Mouse (Mus musculus) olfactory bulb, adult 2 months (tissue): ENCODE results near the gene Gm42791. TPM values are rescaled to one million over a fixed set of nuclear protein-coding genes. Genes with fewer than 3 reads are reported as not detected.
A peak's percentile ranks its signal among the peaks of the same experiment; 100 is the strongest.

Experiments used
- H3K27ac ChIP-seq: fragments of 200-500 bp; 2 replicates; pipeline ENCODE4 v1.5.1; 2012; ENCODE audit warnings: low read depth, low read length; ENCODE audit not compliant: insufficient read depth
- H3K4me1 ChIP-seq: fragments of 200-500 bp; 2 replicates; pipeline ENCODE4 v1.6.1; 2012; ENCODE audit warnings: low read length; ENCODE audit not compliant: control insufficient read depth, insufficient read depth
- H3K4me3 ChIP-seq: fragments of 200-500 bp; 2 replicates; pipeline ENCODE4 v1.5.1; 2012; ENCODE audit warnings: mild to moderate bottlenecking, low read depth, low read length, moderate library complexity; ENCODE audit not compliant: insufficient read depth
- CTCF ChIP-seq: fragments of 200-500 bp; IDR thresholded peaks from 2 replicates; pipeline ENCODE4 v1.5.1; 2012; ENCODE audit warnings: low read depth, mild to moderate bottlenecking, low read length, moderate library complexity; ENCODE audit not compliant: insufficient read depth
- POLR2A ChIP-seq: fragments of 200-500 bp; IDR thresholded peaks from 2 replicates; pipeline ENCODE4 v1.6.1; 2012; ENCODE audit warnings: mild to moderate bottlenecking, low read depth, low read length, moderate library complexity; ENCODE audit not compliant: insufficient read depth
- WGBS: fragments of 180-500 bp; shearing (Covaris S2); methylation state at CpG from one replicate; pipeline ENCODE4 v1.1.7; 2018; 5-methylcytosine and 5-hydroxymethylcytosine counted together
- polyA plus RNA-seq: library from polyadenylated mRNA; stranded (reverse); fragments of >200 nt; gene quantifications from 2 replicates; pipeline ENCODE4 v1.2.4, GENCODE M21; 2012; ENCODE audit warnings: low replicate concordance; ENCODE audit not compliant: missing spikeins, insufficient read depth, insufficient read length

Gm42791 gene
- polyA plus RNA-seq, 1 experiment = not detected

GRCm38 (mm10) chr5:148928382-148929115 is 66.4 kb downstream of the Gm42791 start:
- H3K27ac ChIP-seq = peak overlapping the region; percentile 97
- under 1% methylated on average over 69 of the region's 69 CpGs for WGBS
- H3K4me3 ChIP-seq = peak overlapping the region; percentile 82
- no peaks in the 10 kb centered on the region for H3K4me1 ChIP-seq
- TF ChIP-seq CTCF = no peak
- TF ChIP-seq POLR2A = peak; percentile 61

DNA sequence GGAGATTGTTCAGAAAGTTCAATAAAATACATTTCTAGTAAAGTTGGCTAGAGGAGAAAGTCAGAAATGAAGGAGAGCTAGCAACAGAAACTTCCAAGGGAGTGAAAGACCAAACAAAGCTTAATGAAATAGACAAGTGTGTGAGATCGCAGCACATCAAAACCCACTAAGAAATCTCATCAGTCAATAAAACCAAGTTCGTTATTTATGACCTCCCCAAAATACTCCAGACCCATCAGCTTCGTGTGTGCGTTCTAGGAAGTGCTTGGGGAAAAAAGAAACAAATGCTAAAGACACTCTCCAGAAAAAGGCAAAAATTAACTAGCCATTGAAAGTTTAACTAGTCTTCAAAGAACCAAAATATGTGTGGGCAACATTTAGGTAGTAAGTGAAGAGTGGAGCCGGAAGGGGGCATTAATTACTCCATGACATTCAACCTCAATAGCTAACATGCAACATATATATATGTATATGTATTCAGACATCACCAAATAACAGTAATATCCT is 67.2 kb downstream of the Gm42791 start:
- Histone ChIP-seq H3K4me1 (no peaks in the 10 kb centered on the region), H3K27ac (no peak overlapping the region), H3K4me3 (peak overlapping the region; percentile 82)
- 18% methylated on average over 5 of the region's 5 CpGs for WGBS
- no peak for TF ChIP-seq CTCF
- TF ChIP-seq POLR2A = no peak

DNA sequence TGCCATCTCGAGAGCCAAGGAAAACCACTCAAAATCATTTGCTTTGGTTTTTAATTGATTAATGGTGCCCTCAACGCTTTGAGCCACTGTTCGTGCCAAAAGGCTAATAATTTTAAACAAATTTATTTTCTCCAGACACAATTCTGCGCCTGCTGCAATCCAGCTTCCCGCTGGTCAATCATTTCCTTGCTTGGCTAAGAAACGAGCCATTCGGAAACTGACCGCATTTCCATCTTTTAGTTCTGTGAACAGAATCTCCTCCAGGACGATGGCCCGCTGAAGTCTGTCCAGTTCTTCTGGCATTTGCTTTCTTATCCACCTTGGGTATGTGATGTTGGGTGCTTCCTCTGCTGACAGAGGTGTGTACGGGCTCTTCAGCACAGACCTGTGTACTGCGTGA is 70.4 kb downstream of the Gm42791 start:
- Histone ChIP-seq H3K27ac (no peak overlapping the region), H3K4me1 (no peaks in the 10 kb centered on the region), H3K4me3 (no peak overlapping the region)
- 88% methylated on average over 12 of the region's 12 CpGs for whole genome bisulfite sequencing
- no peak for TF ChIP-seq POLR2A
- TF ChIP-seq CTCF = no peak

DNA sequence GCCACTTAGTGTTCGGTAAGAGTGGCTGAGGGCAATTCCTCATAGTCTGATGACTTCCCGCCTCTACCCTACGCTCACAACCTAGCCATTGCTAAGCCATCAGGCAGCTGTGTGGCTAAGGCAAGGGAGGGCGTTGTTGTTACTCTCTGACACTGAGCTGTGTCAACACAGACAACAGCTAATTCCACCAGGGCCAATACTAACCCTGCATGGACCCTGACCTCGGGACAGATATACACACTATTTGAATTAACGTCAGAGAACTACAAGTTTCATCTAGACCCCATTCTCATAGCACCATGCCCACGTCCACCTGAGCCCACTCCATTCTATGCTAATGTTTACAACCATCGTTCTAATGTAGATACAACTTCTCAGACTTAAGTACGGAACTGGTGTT is 70.9 kb downstream of the Gm42791 start:
- TF ChIP-seq POLR2A (no peak), CTCF (no peak)
- Histone ChIP-seq H3K4me1 (no peaks in the 10 kb centered on the region), H3K4me3 (no peak overlapping the region), H3K27ac (no peak overlapping the region)
- 80% methylated on average over 9 of the region's 9 CpGs for WGBS

DNA sequence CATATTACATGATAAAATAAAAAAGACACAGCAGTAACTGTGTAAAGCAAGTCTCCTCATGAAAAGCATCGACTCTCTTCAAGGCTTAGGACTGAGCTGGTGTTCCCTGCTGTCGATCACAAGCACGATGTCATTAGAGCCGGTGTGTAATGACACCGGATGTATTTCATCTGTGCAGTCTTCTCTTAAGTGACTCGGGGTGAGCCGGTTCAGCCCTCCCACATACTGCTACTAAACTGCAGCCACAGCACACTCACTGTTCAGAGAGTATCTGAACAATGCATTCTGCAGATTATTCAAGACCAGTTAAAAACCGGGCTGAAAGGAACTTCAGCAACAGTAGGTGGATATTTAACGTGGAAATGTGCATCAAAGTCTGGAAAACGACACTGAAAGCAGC is 71.5 kb downstream of the Gm42791 start:
- 43% methylated on average over 10 of the region's 10 CpGs for WGBS
- Histone ChIP-seq H3K4me1 (no peaks in the 10 kb centered on the region), H3K27ac (no peak overlapping the region), H3K4me3 (no peak overlapping the region)
- TF ChIP-seq CTCF (no peak), POLR2A (no peak)

DNA sequence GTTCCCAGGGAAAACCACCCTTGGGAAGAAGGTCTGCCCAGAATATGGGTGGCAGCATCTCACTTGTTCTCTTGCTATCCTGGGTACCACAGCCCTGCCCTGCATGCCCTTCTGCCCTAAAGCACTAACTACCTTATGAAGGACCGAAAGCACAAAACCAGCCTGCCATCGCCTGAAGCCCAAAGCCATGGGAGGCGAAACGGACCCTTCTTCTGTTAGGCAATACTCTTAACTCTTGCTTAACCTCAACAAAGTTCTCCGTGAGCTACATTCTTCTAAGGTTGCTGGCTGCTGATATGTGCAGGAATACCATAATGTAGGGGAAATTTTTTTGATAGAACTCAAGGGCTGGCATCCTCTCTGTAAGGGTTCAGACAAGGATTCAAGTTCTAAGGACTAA is 72.2 kb downstream of the Gm42791 start:
- H3K27ac ChIP-seq = no peak overlapping the region
- no peaks in the 10 kb centered on the region for H3K4me1 ChIP-seq
- no peak overlapping the region for H3K4me3 ChIP-seq
- whole genome bisulfite sequencing = 86% methylated on average over 5 of the region's 5 CpGs
- no peak for TF ChIP-seq CTCF
- no peak for TF ChIP-seq POLR2A

GRCm38 (mm10) chr5:148918049-148918448 is 76.9 kb downstream of the Gm42791 start:
- 76% methylated on average over 5 of the region's 5 CpGs for WGBS
- Histone ChIP-seq H3K27ac (no peak overlapping the region), H3K4me1 (no peaks in the 10 kb centered on the region), H3K4me3 (no peak overlapping the region)
- no peak for TF ChIP-seq CTCF
- no peak for TF ChIP-seq POLR2A

GRCm38 (mm10) chr5:148916775-148917174 is 78.2 kb downstream of the Gm42791 start:
- WGBS = 92% methylated on average over 6 of the region's 6 CpGs
- Histone ChIP-seq H3K27ac (no peak overlapping the region), H3K4me3 (no peak overlapping the region), H3K4me1 (peaks cover 5% of the 10 kb centered on the region)
- TF ChIP-seq POLR2A (no peak), CTCF (no peak)

- Histone ChIP-seq H3K4me3 (no peak overlapping the region), H3K27ac (no peak overlapping the region), H3K4me1 (peaks cover 20% of the 10 kb centered on the region)
- no peak for TF ChIP-seq POLR2A
- no peak for TF ChIP-seq CTCF
- 52% methylated on average over 3 of the region's 3 CpGs for WGBS
Observed at GRCm38 (mm10) chr5:148912262-148912661, 82.7 kb downstream of the Gm42791 start.
